Mouse (Mus musculus): ENCODE results near the gene Cmss1.

DNA sequence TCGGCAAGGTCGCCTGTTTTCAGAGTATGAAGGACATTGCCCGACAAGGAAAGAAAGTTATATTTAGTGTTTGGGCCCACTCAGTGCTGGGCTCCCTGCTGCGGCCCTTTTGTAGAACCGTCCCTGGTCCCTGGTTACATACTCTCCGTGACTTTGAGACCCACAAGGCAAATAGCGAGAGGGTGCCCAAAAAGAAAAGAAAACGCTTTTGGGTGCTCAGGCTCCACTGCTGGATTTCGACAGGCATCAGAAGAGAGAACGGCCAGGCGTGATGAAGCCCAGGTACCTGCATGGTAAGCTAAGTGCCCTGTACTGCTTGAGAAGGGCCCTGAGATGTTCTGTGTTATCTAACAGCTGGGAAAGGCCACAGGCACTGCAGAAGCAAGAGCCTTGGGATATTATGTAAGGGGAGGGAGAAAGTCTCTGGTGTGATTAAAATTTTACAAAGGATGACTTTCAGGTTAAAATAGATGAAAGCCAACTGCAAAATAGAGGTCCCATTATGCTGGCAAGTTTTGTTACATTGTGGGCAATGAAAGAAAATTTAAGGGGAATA lies 253.4 kb downstream of the Cmss1 start:
- TF ChIP-seq GATA1 (IDR thresholded peaks at IDR 0.05; ENCODE audit: borderline replicate concordance, low read length) (no peak), FLI1 (IDR thresholded peaks at IDR 0.05; ENCODE audit: low read length) (no peak)

All from megakaryocyte, embryonic 14.5 days (primary cell).